Mouse (Mus musculus) heart, adult 2 months (tissue): ENCODE data around the gene Eddm3b. TPM values are rescaled to one million over a fixed set of nuclear protein-coding genes. Genes with fewer than 3 reads are reported as not detected.

ENCODE experiments used
- DNase-seq, 2 experiments: peaks; one replicate each; pipeline ENCODE4 v3.0.0; 2021
- H3K27ac ChIP-seq: fragments of 200-600 bp; 2 replicates; pipeline ENCODE4 v1.8.1; 2022
- H3K27me3 ChIP-seq: fragments of 200-500 bp; 2 replicates; pipeline ENCODE4 v1.6.1; 2012; ENCODE audit warnings: mild to moderate bottlenecking, low read length, inconsistent platforms, mixed read lengths; ENCODE audit not compliant: control insufficient read depth, insufficient read depth
- H3K36me3 ChIP-seq: fragments of 200-500 bp; 2 replicates; pipeline ENCODE4 v1.6.1; 2012; ENCODE audit warnings: low read length, inconsistent platforms; ENCODE audit not compliant: control insufficient read depth, insufficient read depth
- H3K4me1 ChIP-seq: fragments of 200-500 bp; 2 replicates; pipeline ENCODE4 v1.6.1; 2011; ENCODE audit warnings: low read length; ENCODE audit not compliant: control insufficient read depth, insufficient read depth
- H3K4me3 ChIP-seq: fragments of 200-600 bp; 2 replicates; pipeline ENCODE4 v1.8.1; 2022
- H3K79me2 ChIP-seq: fragments of 200-500 bp; replicated peaks from 2 replicates; pipeline ENCODE4 v1.6.1; 2012; ENCODE audit warnings: mild to moderate bottlenecking, inconsistent platforms, low read length, moderate library complexity, mixed read lengths; ENCODE audit not compliant: control insufficient read depth, insufficient read depth
- H3K9ac ChIP-seq: fragments of 200-500 bp; 2 replicates; pipeline ENCODE4 v1.6.1; 2012; ENCODE audit warnings: low read depth, mild to moderate bottlenecking, control low read depth, inconsistent platforms, low read length, mixed read lengths
- CTCF ChIP-seq: fragments of 200-600 bp; IDR thresholded peaks from 2 replicates; pipeline ENCODE4 v1.8.1; 2022; ENCODE audit warnings: antibody characterized with exemption, mild to moderate bottlenecking, moderate library complexity
- EP300 ChIP-seq: fragments of 200-500 bp; IDR thresholded peaks from 2 replicates; pipeline ENCODE4 v1.6.1; 2011; ENCODE audit warnings: low read depth, low read length, control low read depth; ENCODE audit not compliant: insufficient read depth
- POLR2A ChIP-seq: fragments of 200-500 bp; IDR thresholded peaks from 2 replicates; pipeline ENCODE4 v1.6.1; 2011; ENCODE audit warnings: mild to moderate bottlenecking, low read depth, low read length, control low read depth; ENCODE audit not compliant: insufficient read depth
- WGBS: fragments of 180-500 bp; shearing (Covaris S2); methylation state at CpG from one replicate; pipeline ENCODE4 v1.1.7; 2018; 5-methylcytosine and 5-hydroxymethylcytosine counted together
- intact Hi-C: fragments of 180-260 bp; cut with DNase I; formaldehyde crosslinking; loops from one replicate; pipeline ENCODE4 v1.15.1; 2025
- polyA plus RNA-seq: library from polyadenylated mRNA; depleted of rRNA; stranded (reverse); fragments of >200 nt; gene quantifications from 2 replicates; pipeline ENCODE4 v1.2.3, GENCODE M21; 2012
- total RNA-seq, 2 experiments: library from RNA; stranded (reverse); gene quantifications; 2 replicates each; pipeline ENCODE4 v1.2.3; 2021

Eddm3b gene
- total and polyA plus RNA-seq, 3 experiments, result not detected

DNA sequence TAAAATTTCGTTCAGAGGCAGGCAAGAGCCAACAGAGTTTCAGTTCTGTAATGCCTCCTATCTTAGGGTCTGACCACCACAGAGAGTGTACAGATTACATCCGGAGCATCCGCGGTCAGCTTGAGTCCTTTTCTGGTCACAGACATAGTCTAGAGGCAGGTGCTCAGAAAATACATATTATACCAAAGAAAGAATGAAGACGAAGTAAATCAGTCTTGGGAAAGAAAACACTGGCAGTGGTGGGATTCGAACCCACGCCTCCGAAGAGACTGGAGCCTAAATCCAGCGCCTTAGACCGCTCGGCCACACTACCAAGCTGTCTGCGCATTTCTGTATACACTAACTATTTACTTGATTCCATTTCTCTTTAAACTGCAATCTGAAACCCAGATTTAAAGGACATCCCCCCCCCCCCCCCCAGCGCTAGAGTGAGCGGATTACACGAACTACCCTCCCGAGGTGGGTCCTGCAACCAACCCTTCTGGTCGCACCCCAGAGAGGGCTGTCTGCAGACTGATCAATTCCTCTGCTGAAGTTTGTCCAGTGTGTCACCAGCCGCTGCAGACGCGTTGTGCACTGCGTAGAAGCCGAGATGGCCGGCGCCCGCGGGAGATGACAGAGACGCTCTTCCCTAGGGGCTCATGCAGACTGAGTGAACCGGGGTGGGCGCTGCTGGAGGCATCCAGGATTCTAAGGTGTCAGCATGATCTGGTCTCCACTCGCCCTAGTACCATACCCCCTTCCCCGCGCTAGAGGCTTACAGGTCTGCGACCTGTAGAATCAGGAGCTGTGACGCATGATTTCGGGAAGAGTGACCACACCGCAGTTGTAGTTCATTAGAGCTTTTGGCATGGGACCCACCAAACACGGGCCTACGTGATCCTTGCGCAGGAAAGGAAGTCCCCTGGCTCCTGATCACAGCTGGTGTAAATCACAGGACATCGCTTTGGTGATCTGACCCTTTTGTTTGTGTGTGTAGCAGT, 31.3 kb upstream of the Eddm3b start:
- H3K79me2 ChIP-seq, result no peaks in the 10 kb centered on the region
- peak overlapping the region; percentile 86 for H3K27ac ChIP-seq
- TF ChIP-seq POLR2A (0 out of 2 replicates have a peak, but pooled peaks have one; percentile 35), CTCF (no peak), EP300 (0 out of 2 replicates have a peak, but pooled peaks have one; percentile 46)
- 2% methylated on average over 40 of the region's 40 CpGs for WGBS
- intact Hi-C loops, result loop anchor here (1.0 kb wide), 2 partner anchors 18 to 212 kb away; no protein-coding TSS in a partner anchor
- H3K9ac ChIP-seq, result peak overlapping the region; percentile 81
- H3K4me3 ChIP-seq, result peak overlapping the region; percentile 89
- H3K36me3 ChIP-seq, result no peaks in the 10 kb centered on the region
- no peaks in the 10 kb centered on the region for H3K27me3 ChIP-seq
- DNase-seq, result peak; percentile 80 to 86
- peaks cover 2% of the 10 kb centered on the region for H3K4me1 ChIP-seq

DNA sequence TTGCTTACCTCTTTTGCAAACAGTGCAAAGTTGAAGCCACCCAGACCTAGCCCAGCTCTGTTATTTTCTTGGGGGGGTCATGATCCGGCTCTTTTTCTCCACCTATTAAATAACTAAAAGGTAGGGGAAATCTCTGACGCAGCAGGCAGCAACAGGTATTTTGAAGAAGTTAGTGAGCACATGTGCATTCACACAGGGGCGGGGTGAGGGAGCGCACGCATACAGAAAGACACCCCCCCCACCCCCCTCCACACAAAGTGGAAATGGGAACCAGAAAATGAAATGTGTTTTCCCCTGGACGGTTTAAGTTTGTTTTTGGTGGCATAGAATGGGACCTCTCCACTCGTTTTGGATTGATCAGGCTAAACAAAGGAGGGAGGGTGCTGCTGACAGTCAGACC, 30.4 kb upstream of the Eddm3b start:
- no peaks in the 10 kb centered on the region for H3K79me2 ChIP-seq
- no peaks in the 10 kb centered on the region for H3K36me3 ChIP-seq
- TF ChIP-seq POLR2A, result no peak
- no peak for TF ChIP-seq CTCF
- TF ChIP-seq EP300, result no peak
- H3K27me3 ChIP-seq, result no peaks in the 10 kb centered on the region
- DNase-seq, result no peak
- peak overlapping the region; percentile 86 for H3K27ac ChIP-seq
- intact Hi-C loops, result loop anchor here (1.0 kb wide), 2 partner anchors 19 to 213 kb away; no protein-coding TSS in a partner anchor
- H3K4me1 ChIP-seq, result peaks cover 2% of the 10 kb centered on the region
- peak overlapping the region; percentile 19; the same call in 1 of the 2 replicates for H3K9ac ChIP-seq
- 44% methylated on average over 7 of the region's 7 CpGs for WGBS
- peak overlapping the region; percentile 89 for H3K4me3 ChIP-seq

DNA sequence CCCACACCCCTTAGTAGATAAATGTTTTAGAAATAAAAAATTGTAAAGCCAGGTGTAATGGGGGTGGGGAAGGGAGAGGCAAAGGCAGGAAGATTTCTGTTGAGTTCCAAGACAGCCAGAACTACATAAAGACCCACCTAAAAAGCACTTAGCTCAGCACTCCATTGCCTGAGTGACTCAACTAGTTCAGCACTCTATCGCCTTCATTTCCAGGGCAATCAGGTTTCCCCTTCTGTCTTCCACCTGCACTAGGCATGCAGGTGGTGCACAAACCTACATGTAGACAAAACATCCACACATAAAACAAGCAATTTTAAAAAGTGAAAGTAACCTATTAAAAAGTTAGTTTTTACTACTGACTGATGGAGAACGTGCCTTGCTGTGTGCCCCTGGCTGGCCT, 29.1 kb upstream of the Eddm3b start:
- Histone ChIP-seq H3K4me3 (no peak overlapping the region), H3K79me2 (no peaks in the 10 kb centered on the region), H3K27me3 (no peaks in the 10 kb centered on the region), H3K27ac (no peak overlapping the region), H3K36me3 (no peaks in the 10 kb centered on the region), H3K9ac (no peak overlapping the region), H3K4me1 (peaks cover 2% of the 10 kb centered on the region)
- WGBS, result 84% methylated on average over 2 of the region's 2 CpGs
- TF ChIP-seq EP300 (no peak), CTCF (no peak), POLR2A (no peak)
- intact Hi-C loops, result no loop called here
- no peak for DNase-seq

DNA sequence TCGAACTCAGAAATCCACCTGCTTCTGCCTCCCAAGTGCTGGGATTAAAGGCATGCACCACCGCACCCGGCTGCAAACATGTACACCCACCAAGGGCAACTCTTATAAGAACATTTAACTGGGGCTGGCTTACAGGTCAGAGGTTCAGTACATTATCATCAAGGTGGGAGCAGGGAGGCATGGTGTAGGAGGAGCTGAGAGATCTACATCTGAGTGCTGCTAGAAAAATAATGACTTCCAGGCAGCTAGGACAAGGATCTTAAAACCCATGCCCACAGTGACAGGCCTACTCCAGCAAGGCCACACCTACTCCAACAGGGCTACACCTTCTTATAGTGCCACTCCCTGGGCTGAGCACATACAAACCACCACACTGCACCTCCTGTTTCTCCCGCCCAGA, 28.3 kb upstream of the Eddm3b start:
- no peak for TF ChIP-seq POLR2A
- TF ChIP-seq CTCF, result no peak
- TF ChIP-seq EP300, result no peak
- Histone ChIP-seq H3K4me3 (no peak overlapping the region), H3K27me3 (no peaks in the 10 kb centered on the region), H3K9ac (no peak overlapping the region), H3K27ac (no peak overlapping the region), H3K4me1 (peaks cover 2% of the 10 kb centered on the region), H3K79me2 (no peaks in the 10 kb centered on the region), H3K36me3 (no peaks in the 10 kb centered on the region)
- 83% methylated on average over 4 of the region's 4 CpGs for WGBS
- intact Hi-C loops, result no loop called here
- no peak for DNase-seq

DNA sequence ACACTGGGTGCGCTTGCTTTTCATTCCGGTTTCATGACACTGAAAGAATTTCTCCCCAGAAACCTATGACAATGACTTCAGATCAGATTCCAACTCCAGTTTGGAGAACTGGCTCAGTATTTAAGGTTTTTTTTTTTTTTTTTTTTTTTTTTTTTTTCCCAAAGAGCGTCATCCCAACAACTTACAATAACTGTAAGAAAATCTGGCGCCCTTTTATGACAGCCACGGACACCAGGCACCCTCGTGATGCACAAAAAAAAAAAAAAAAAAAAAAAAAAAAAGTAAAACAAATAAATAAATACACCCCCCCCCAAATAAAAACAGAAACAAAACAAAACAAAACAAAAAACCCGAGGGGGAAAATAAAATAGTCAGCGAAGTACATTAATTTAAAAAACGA, 26.5 kb upstream of the Eddm3b start:
- peak overlapping the region; percentile 76 for H3K4me3 ChIP-seq
- H3K27ac ChIP-seq, result peak overlapping the region; percentile 75
- peaks cover 2% of the 10 kb centered on the region; the same call in 1 of the 2 replicates for H3K4me1 ChIP-seq
- no peak for TF ChIP-seq POLR2A
- no peak for TF ChIP-seq EP300
- TF ChIP-seq CTCF, result no peak
- H3K79me2 ChIP-seq, result no peaks in the 10 kb centered on the region
- 28% methylated on average over 9 of the region's 9 CpGs for WGBS
- intact Hi-C loops, result loop anchor here (1.0 kb wide), 1 partner anchor 22 kb away; no protein-coding TSS in a partner anchor
- H3K27me3 ChIP-seq, result no peaks in the 10 kb centered on the region
- DNase-seq, result no peak
- no peak overlapping the region for H3K9ac ChIP-seq
- no peaks in the 10 kb centered on the region for H3K36me3 ChIP-seq
